26 mouse cellular contexts compared by ENCODE assay signal in the genomic region with DNA sequence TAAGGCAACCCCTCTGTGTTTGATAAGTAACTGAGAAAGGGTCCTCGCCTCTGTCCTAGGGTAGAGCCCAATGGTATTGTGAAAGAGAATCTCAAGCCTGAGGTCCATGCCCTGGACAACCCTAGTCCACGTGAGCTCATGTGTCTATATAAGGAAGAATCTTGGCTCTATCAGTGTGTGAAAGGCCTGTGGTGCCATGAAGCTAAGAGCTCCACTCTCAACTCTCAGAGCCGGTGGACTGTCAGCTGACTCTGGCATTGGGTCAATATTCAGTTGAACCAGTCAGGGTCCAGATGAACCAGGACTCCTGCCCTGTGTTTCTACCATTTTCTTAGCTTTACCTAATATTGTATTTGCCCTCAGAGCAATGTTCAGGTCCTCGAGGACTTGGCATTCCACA.
"Had no signal": no experiment of that assay in that cellular context is flagged by ENCODE, and none has a peak within 500 bp of the region (broad histone marks: within the 10 kb centered on the region; RNA-seq: fewer than 3 reads in every experiment).

No protein-coding gene starts in this region.

- H3K9ac ChIP-seq: heart, embryonic 13.5 days; heart, embryonic 15.5 days; hindbrain, embryonic 13.5 days; hindbrain, embryonic 15.5 days; kidney, embryonic 15.5 days; limb, embryonic 12.5 days; liver, embryonic 13.5 days had no signal

- H3K27ac ChIP-seq: heart, adult 2 months; heart, embryonic 13.5 days; heart, embryonic 15.5 days; hindbrain, embryonic 13.5 days; hindbrain, embryonic 15.5 days; hindbrain, postnatal 0 days; kidney, embryonic 15.5 days; kidney, postnatal 0 days; limb, embryonic 12.5 days; liver, embryonic 13.5 days had no signal

- H3K4me2 ChIP-seq: heart, embryonic 11.5 days; heart, embryonic 13.5 days; heart, embryonic 15.5 days; hindbrain, embryonic 13.5 days; hindbrain, embryonic 15.5 days; kidney, embryonic 15.5 days; limb, embryonic 12.5 days; liver, embryonic 13.5 days had no signal

- H3K27me3 ChIP-seq: heart, embryonic 13.5 days; heart, embryonic 15.5 days; hindbrain, embryonic 13.5 days; hindbrain, embryonic 15.5 days; liver, embryonic 13.5 days had no signal

- ATAC-seq: hindbrain, postnatal 0 days; intestine, embryonic 16.5 days had no signal

- H3K9me3 ChIP-seq: heart, embryonic 13.5 days; heart, embryonic 15.5 days; hindbrain, embryonic 13.5 days; hindbrain, embryonic 15.5 days; kidney, embryonic 15.5 days; limb, embryonic 12.5 days; liver, embryonic 13.5 days had no signal

- H3K4me1 ChIP-seq: liver, embryonic 13.5 days had no signal

- H3K36me3 ChIP-seq: heart, embryonic 13.5 days; heart, embryonic 15.5 days; hindbrain, embryonic 13.5 days; hindbrain, embryonic 15.5 days; kidney, embryonic 15.5 days; limb, embryonic 12.5 days; liver, embryonic 13.5 days had no signal

- DNase-seq: gastrocnemius, postnatal 10 days; gastrocnemius, postnatal 36 days; heart, adult 11 months; heart, adult 2 months; heart, postnatal 14 days; heart, postnatal 36 days; kidney, adult 11 months; kidney, adult 2 months; kidney, adult 9 months; kidney, postnatal 14 days; kidney, postnatal 36 days; layer of hippocampus, adult 9-11 months; layer of hippocampus, postnatal 36 days; left cerebral cortex, postnatal 4 days; liver; liver, embryonic 13.5 days had no signal

- H3K4me3 ChIP-seq: heart, adult 2 months; heart, embryonic 13.5 days; heart, embryonic 15.5 days; hindbrain, embryonic 13.5 days; hindbrain, embryonic 15.5 days; kidney, embryonic 15.5 days; limb, embryonic 12.5 days; liver, embryonic 13.5 days had no signal
